Mouse (Mus musculus) heart, adult 2 months (tissue): ENCODE data around the gene Nwd2. TPM values are rescaled to one million over a fixed set of nuclear protein-coding genes. Genes with fewer than 3 reads are reported as not detected.

Source experiments
- DNase-seq, 2 experiments: peaks; one replicate each; pipeline ENCODE4 v3.0.0; 2021
- H3K27ac ChIP-seq: fragments of 200-600 bp; 2 replicates; pipeline ENCODE4 v1.8.1; 2022
- H3K27me3 ChIP-seq: fragments of 200-500 bp; 2 replicates; pipeline ENCODE4 v1.6.1; 2012; ENCODE audit warnings: mild to moderate bottlenecking, low read length, inconsistent platforms, mixed read lengths; ENCODE audit not compliant: control insufficient read depth, insufficient read depth
- H3K36me3 ChIP-seq: fragments of 200-500 bp; 2 replicates; pipeline ENCODE4 v1.6.1; 2012; ENCODE audit warnings: low read length, inconsistent platforms; ENCODE audit not compliant: control insufficient read depth, insufficient read depth
- H3K4me1 ChIP-seq: fragments of 200-500 bp; 2 replicates; pipeline ENCODE4 v1.6.1; 2011; ENCODE audit warnings: low read length; ENCODE audit not compliant: control insufficient read depth, insufficient read depth
- H3K4me3 ChIP-seq: fragments of 200-600 bp; 2 replicates; pipeline ENCODE4 v1.8.1; 2022
- H3K79me2 ChIP-seq: fragments of 200-500 bp; replicated peaks from 2 replicates; pipeline ENCODE4 v1.6.1; 2012; ENCODE audit warnings: mild to moderate bottlenecking, inconsistent platforms, low read length, moderate library complexity, mixed read lengths; ENCODE audit not compliant: control insufficient read depth, insufficient read depth
- H3K9ac ChIP-seq: fragments of 200-500 bp; 2 replicates; pipeline ENCODE4 v1.6.1; 2012; ENCODE audit warnings: low read depth, mild to moderate bottlenecking, control low read depth, inconsistent platforms, low read length, mixed read lengths
- CTCF ChIP-seq: fragments of 200-600 bp; IDR thresholded peaks from 2 replicates; pipeline ENCODE4 v1.8.1; 2022; ENCODE audit warnings: antibody characterized with exemption, mild to moderate bottlenecking, moderate library complexity
- EP300 ChIP-seq: fragments of 200-500 bp; IDR thresholded peaks from 2 replicates; pipeline ENCODE4 v1.6.1; 2011; ENCODE audit warnings: low read depth, low read length, control low read depth; ENCODE audit not compliant: insufficient read depth
- POLR2A ChIP-seq: fragments of 200-500 bp; IDR thresholded peaks from 2 replicates; pipeline ENCODE4 v1.6.1; 2011; ENCODE audit warnings: mild to moderate bottlenecking, low read depth, low read length, control low read depth; ENCODE audit not compliant: insufficient read depth
- WGBS: fragments of 180-500 bp; shearing (Covaris S2); methylation state at CpG from one replicate; pipeline ENCODE4 v1.1.7; 2018; 5-methylcytosine and 5-hydroxymethylcytosine counted together
- intact Hi-C: fragments of 180-260 bp; cut with DNase I; formaldehyde crosslinking; loops from one replicate; pipeline ENCODE4 v1.15.1; 2025
- polyA plus RNA-seq: library from polyadenylated mRNA; depleted of rRNA; stranded (reverse); fragments of >200 nt; gene quantifications from 2 replicates; pipeline ENCODE4 v1.2.3, GENCODE M21; 2012
- total RNA-seq, 2 experiments: library from RNA; stranded (reverse); gene quantifications; 2 replicates each; pipeline ENCODE4 v1.2.3; 2021

Nwd2 gene
- total and polyA plus RNA-seq, 3 experiments: not detected

DNA sequence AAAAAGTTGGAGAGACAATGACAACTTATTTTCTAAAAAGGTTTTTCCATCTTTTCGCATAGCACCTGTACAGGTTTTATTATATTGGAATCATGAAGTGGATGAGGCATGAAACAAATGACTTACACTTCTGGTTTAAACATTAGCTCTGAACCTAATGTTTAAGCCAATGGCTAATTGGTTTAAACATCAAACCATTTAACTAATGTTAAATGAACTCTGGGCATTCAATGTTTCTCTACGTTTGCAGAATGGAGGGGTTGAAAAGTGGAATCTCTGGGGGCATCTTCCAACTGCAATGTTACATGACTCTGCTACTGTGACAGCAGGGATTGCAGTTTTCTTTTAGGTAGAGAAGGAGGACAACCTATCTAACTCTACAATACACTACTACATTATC lies 27.0 kb downstream of the Nwd2 start:
- H3K4me1 ChIP-seq: no peaks in the 10 kb centered on the region
- H3K9ac ChIP-seq: no peak overlapping the region
- DNase-seq: no peak
- H3K4me3 ChIP-seq: no peak overlapping the region
- H3K36me3 ChIP-seq: no peaks in the 10 kb centered on the region
- no peaks in the 10 kb centered on the region for H3K79me2 ChIP-seq
- intact Hi-C loops: no loop called here
- H3K27ac ChIP-seq: no peak overlapping the region
- H3K27me3 ChIP-seq: no peaks in the 10 kb centered on the region
- TF ChIP-seq EP300: no peak
- TF ChIP-seq POLR2A: no peak
- no peak for TF ChIP-seq CTCF
- WGBS: 69% methylated on average over 2 of the region's 2 CpGs

DNA sequence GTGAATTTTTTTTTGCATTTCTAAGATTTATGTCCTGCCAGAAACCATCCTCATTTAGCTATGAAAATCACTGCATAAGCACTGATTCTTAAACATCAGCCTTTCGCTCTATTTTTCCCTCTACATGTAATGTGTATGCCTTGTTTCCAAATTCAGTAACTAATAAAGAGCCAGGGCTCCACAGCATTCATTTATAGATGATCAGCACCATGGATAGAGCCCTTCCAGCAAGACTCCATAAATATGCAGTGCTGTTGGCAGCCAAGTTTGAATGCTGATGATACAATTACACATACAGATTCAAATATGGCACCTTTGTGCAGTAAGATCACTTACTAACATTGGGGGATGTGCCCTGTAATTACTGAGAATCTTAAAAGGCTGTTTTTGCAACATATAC lies 40.2 kb downstream of the Nwd2 start:
- DNase-seq: no peak
- TF ChIP-seq EP300 (no peak), CTCF (no peak), POLR2A (no peak)
- H3K4me3 ChIP-seq: no peak overlapping the region
- 71% methylated on average over 1 of the region's 1 CpGs for WGBS
- no peaks in the 10 kb centered on the region for H3K36me3 ChIP-seq
- no peaks in the 10 kb centered on the region for H3K27me3 ChIP-seq
- H3K4me1 ChIP-seq: no peaks in the 10 kb centered on the region
- intact Hi-C loops: no loop called here
- no peak overlapping the region for H3K27ac ChIP-seq
- no peaks in the 10 kb centered on the region for H3K79me2 ChIP-seq
- H3K9ac ChIP-seq: no peak overlapping the region

DNA sequence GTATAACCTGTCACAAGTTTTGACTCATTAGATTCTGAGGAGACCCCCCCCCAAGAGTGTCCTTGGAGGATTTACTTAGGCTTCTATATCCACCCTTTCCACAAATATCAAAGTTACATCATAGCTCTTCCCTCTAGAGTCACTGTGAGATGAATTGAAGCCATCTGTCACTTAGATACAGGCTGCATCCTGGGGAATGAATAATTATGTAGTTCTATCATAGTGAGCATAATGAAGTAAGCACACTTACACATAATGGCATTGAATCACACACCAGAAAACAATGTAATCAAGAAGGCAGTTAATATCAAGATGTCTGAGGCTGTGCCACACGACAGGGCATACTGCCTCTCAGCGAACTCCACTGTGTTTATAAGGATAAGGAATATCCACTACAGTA lies 47.9 kb downstream of the Nwd2 start:
- Histone ChIP-seq H3K27me3 (no peaks in the 10 kb centered on the region), H3K27ac (no peak overlapping the region), H3K79me2 (no peaks in the 10 kb centered on the region), H3K9ac (no peak overlapping the region), H3K4me1 (no peaks in the 10 kb centered on the region), H3K36me3 (no peaks in the 10 kb centered on the region), H3K4me3 (no peak overlapping the region)
- no peak for DNase-seq
- TF ChIP-seq POLR2A (no peak), CTCF (no peak), EP300 (no peak)
- intact Hi-C loops: no loop called here
- 79% methylated on average over 2 of the region's 2 CpGs for WGBS

DNA sequence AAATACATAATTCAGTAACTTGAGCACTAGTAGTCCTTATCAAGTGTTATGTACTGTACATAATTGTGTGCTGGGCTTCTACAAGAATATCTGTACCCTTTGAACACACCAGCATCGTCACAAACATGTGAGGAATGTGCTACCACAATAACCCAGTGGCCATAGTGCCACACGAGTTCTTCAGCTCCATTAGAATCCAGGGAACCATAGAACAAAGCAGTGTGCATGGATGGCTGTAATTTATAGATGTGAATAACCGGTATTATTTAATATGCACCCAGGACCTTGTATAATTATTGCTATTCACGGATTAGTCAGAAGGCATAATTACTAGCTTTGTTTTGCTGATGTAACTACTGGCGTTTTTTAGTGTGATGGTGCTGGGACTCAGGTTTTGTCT lies 48.3 kb downstream of the Nwd2 start:
- Histone ChIP-seq H3K4me3 (no peak overlapping the region), H3K27me3 (no peaks in the 10 kb centered on the region), H3K79me2 (no peaks in the 10 kb centered on the region), H3K36me3 (no peaks in the 10 kb centered on the region), H3K4me1 (no peaks in the 10 kb centered on the region), H3K9ac (no peak overlapping the region), H3K27ac (no peak overlapping the region)
- intact Hi-C loops: no loop called here
- DNase-seq: no peak
- no peak for TF ChIP-seq CTCF
- TF ChIP-seq EP300: no peak
- TF ChIP-seq POLR2A: no peak
- 55% methylated on average over 5 of the region's 5 CpGs for WGBS

DNA sequence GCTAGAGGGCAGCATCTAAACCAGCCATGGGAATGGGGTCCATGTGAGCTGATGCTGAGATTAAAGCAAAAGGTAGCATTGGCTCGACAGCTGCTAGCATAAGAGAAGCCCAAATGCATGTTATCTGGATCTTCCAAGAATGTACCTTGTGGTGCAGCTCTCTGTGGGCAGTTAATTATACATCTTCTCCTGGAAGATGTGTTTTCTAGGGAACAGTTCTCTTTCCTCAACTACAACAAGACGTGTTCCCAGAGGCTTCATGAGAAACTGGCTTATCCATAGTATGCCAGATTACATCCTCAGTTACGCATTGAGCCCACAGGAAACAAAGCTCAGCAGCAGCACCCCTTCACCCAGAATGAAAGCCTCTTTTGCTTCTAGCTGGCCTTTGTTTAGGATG lies 80.1 kb downstream of the Nwd2 start:
- H3K4me3 ChIP-seq: no peak overlapping the region
- intact Hi-C loops: no loop called here
- no peaks in the 10 kb centered on the region for H3K79me2 ChIP-seq
- H3K4me1 ChIP-seq: no peaks in the 10 kb centered on the region
- no peak for DNase-seq
- WGBS: 64% methylated on average over 3 of the region's 3 CpGs
- no peak overlapping the region for H3K27ac ChIP-seq
- no peak overlapping the region for H3K9ac ChIP-seq
- TF ChIP-seq EP300 (no peak), CTCF (no peak), POLR2A (no peak)
- no peaks in the 10 kb centered on the region for H3K36me3 ChIP-seq
- no peaks in the 10 kb centered on the region for H3K27me3 ChIP-seq

DNA sequence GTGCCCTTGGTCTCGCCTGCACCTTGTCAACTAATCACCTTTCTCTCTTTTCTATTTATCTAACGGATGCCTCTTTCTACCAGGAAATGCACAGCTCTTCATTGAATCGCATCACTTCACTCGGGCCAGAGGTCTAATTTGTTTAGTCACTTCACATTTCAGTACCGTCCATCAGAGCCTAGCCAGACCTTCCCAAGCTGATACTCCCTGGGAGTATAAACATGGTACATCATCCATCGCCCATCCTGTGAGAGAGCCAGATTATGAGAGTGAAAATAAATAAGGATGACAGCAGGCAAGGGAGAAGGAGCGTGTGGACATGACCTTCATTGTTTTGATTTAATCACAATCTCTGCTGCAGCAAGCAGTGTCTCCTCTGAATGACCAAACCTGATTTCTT lies 86.6 kb downstream of the Nwd2 start:
- WGBS: 57% methylated on average over 7 of the region's 7 CpGs
- H3K36me3 ChIP-seq: no peaks in the 10 kb centered on the region
- H3K27me3 ChIP-seq: no peaks in the 10 kb centered on the region
- H3K9ac ChIP-seq: no peak overlapping the region
- H3K79me2 ChIP-seq: no peaks in the 10 kb centered on the region
- DNase-seq: no peak
- TF ChIP-seq EP300: no peak
- TF ChIP-seq CTCF: no peak
- no peak for TF ChIP-seq POLR2A
- H3K27ac ChIP-seq: no peak overlapping the region
- H3K4me1 ChIP-seq: no peaks in the 10 kb centered on the region
- intact Hi-C loops: no loop called here
- H3K4me3 ChIP-seq: no peak overlapping the region
